Mouse (Mus musculus) ES-CJ7 (cell line): ENCODE measurements around the gene Siah2.
A peak's percentile ranks its signal among the peaks of the same experiment; 100 is the strongest.

ENCODE experiments used
- DNase-seq: peaks from one replicate; pipeline ENCODE4 v3.0.0; 2011; ENCODE audit warnings: low read depth, low spot score

The Siah2 gene

GRCm38 (mm10) chr3:58695044-58695443 is 2.8 kb upstream of the Siah2 start:
- no peak for DNase-seq

GRCm38 (mm10) chr3:58693331-58693730 is 1.1 kb upstream of the Siah2 start:
- DNase-seq, result no peak

GRCm38 (mm10) chr3:58691374-58691939 is 743 bp downstream of the Siah2 start:
- peak; percentile 17 for DNase-seq

GRCm38 (mm10) chr3:58690619-58691373 is 1.4 kb downstream of the Siah2 start:
- peak; percentile 50 for DNase-seq

- no peak for DNase-seq
Observed at GRCm38 (mm10) chr3:58689721-58690120, 2.5 kb downstream of the Siah2 start.

GRCm38 (mm10) chr3:58689105-58689504 is 3.1 kb downstream of the Siah2 start:
- DNase-seq, result no peak

- no peak for DNase-seq
Observed at GRCm38 (mm10) chr3:58688551-58688950, 3.6 kb downstream of the Siah2 start.

GRCm38 (mm10) chr3:58686922-58687284 is 5.3 kb downstream of the Siah2 start:
- no peak for DNase-seq

GRCm38 (mm10) chr3:58686206-58686921 is 5.8 kb downstream of the Siah2 start:
- DNase-seq, result no peak

GRCm38 (mm10) chr3:58685396-58685795 is 6.8 kb downstream of the Siah2 start:
- no peak for DNase-seq

- no peak for DNase-seq
Observed at GRCm38 (mm10) chr3:58683346-58683745, 8.9 kb downstream of the Siah2 start.

GRCm38 (mm10) chr3:58682336-58682735 is 9.9 kb downstream of the Siah2 start:
- DNase-seq, result no peak

- no peak for DNase-seq
Observed at GRCm38 (mm10) chr3:58681831-58682230, 10.4 kb downstream of the Siah2 start.

- no peak for DNase-seq
Observed at GRCm38 (mm10) chr3:58680943-58681637, 11.1 kb downstream of the Siah2 start.

- DNase-seq, result no peak
Observed at GRCm38 (mm10) chr3:58679996-58680395, 12.2 kb downstream of the Siah2 start.

GRCm38 (mm10) chr3:58678905-58679304 is 13.3 kb downstream of the Siah2 start:
- no peak for DNase-seq

- DNase-seq, result no peak
Observed at GRCm38 (mm10) chr3:58678384-58678783, 13.8 kb downstream of the Siah2 start.

GRCm38 (mm10) chr3:58677615-58678014 is 14.6 kb downstream of the Siah2 start:
- no peak for DNase-seq

GRCm38 (mm10) chr3:58673295-58673694 is 18.9 kb downstream of the Siah2 start:
- no peak for DNase-seq

GRCm38 (mm10) chr3:58672481-58673183 is 19.6 kb downstream of the Siah2 start:
- peak; percentile 64 for DNase-seq

- peak; percentile 48 for DNase-seq
Observed at GRCm38 (mm10) chr3:58671616-58672250, 20.5 kb downstream of the Siah2 start.
